Mouse (Mus musculus): ENCODE measurements around the gene Wdr46.
"Not testable (repeated sequence)": the region's sequence is repeated elsewhere in the genome, so short reads cannot be mapped to it uniquely, and the experiment has no call there.

Wdr46 gene

DNA sequence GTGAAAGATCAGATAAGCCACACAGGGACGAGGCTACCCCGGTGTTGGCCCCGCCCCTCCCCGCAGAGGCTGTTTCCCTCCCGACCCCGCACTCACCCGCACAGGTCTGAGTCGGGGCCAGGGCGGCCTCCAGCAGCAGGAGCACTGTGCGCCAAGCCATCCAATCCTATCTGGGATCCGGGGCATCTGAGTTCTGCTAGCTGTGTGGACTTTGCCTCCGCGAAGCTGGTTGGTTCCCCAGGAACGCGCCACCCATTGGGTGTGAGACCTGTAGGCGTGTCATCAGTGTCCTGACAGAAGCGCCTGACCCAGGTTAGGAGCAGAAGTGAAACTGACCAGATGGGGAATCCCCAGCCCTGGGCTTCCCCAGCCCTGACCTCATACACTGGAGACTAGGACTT is 38.2 kb downstream of the Wdr46 start:
- peak; percentile 81 for DNase-seq (ENCODE audit: low read depth, low spot score)

DNA sequence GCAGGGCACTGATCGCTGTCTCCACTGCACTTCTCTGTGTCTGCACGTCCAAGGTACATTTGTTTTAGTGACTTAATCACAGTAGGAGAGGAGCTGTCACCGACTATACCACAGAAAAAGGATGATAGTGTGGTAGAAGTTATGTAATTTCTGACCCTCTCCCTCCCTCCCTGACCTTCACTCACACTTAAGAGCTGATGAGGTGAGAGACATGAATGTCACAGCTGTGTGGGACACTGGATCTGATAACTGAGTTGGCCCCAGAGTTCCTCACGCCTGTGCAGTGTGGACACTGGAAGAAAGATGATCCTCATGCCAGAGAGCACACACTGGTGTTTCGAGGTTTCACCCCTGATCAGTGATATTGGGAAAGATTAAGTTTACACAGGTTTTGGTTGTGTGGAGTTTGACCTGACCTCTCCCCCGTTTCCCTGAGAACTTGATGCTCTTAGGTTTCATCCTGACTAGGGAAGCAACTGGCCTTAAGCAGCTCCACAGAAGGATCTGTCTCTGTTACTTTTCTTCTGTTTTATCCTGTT is 39.1 kb downstream of the Wdr46 start:
- DNase-seq (ENCODE audit: low read depth, low spot score), result no peak

DNA sequence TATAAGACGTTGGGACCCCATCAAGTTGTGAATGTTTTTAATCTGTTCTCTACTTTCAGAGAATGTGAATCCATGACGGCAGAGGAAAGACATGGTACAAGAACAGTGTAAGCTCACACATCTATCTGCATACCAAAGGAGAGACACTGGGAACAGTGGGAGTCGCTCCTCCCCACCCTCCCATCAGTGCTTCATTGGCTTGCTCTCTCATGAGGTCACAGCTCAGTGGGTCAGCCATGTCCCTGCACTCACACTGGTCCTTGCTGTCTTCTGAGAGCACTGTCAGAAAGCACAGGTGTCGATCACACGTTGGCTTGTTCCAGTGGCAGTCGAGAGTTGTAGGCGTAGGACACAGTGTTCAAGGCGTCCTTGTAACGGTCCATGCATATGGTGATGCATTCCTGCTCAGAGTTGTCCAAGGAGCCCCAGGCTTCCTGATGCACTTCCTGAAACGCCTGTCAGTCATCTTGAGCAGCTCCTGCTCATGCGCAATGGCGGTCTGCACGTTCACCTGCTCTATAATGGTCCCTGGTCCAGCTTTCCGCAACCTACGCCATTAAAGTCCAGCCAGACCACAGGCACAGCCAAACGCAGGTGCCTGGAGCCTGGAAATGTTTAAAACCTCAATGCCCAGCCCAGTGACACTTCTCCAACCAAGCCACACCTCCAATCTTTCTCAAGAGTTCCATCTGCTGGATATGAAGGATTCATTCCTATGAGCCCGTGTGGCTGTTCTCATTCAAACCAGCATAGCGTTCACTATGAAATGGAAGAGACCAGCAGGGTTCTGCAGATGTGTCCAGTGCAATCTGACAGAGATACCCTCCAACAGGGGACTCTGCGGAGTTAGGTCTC is 39.9 kb downstream of the Wdr46 start:
- no peak for DNase-seq (ENCODE audit: low read depth, low spot score)

DNA sequence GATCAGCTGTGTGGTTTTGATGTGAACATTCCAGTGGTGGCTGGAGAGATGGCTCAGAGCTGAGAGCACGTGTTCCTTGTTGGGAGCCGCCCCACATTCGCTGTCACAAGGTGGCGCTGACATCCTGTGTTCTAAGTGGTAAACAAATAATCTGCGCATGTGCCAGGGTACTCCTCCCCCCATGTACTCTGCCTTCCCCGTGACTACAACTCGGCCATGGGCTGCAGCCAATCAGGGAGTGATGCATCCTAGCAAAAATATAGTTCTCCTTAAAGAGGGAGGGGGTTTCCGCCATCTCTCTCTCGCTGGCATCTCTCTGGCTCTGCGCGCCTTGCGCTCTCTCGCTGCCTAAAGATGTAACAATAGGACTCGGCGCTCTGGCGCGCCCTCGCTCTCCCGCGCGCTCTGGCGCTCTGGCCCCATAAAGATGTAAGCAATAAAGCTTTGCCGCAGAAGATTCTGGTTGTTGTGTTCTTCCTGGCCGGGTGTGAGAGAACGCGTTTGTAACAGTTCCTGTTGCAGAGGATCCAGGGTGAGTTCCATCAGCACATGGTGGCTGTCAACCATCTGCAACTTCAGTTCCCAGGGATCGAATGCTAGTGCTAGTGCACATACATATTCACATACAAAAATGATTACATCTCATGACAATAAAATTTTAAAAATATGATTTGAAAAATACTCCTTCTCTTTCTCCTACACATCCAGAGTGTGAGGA is 40.9 kb downstream of the Wdr46 start:
- DNase-seq (ENCODE audit: low read depth, low spot score), result peak; percentile 86

DNA sequence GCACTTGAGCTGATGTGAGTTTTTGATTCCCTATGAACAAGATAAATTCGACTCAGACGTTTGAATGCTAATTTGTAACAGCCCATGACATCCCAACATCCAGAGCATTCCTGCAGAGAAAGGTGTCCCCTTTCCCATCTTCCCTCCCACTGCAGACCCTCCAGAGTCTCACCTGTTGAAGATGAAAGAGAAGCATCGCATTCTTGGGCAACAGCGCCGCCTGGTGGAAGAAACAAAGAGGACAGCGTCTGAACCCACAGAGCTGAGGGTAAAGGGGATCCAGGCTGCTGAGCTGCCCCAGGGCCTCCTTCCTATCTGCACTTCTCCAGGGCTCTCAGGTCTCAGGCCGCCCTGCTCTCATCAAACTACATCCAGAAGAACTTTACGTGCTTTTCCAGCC is 41.7 kb downstream of the Wdr46 start:
- DNase-seq (ENCODE audit: low read depth, low spot score), result not testable (repeated sequence)

DNA sequence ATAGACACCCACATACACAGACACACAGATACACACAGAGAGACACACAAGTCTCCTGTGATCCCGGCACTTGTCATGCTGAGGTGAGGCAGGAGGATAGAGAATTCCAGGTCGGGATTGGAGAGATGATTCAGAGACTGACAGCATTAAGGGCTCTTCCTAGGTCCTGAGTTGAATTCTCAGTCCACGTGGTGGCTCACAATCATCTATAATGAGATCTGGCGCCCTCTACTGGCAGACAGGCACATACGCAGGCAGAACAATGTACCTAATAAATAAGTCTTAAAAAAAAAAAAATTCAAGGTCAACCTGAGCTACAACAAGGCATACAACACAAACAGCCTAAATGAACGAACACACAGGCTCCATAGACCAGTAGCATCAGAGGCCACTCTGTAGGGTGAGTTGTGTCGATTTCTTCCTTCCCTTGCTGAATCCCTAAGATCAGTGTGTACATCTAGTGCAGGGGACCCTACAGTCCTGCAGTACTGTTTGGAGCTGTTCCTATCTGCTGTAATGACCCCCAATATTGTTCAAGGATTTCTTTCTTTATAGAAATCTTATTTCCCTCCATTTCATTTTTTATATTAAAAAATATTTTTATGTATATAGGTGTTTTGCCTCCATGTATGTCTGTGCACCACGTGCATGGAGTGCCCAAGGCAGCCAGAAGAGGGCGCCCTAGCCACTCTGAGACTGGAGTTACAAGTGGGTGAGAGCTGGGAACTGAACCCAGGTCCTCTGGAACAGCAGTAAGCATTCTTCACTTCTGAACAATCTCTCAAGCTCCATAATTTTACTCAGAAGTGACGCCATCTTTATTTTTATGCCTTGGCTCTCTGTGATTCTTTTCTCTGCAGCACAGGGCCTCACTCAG is 51.6 kb downstream of the Wdr46 start:
- DNase-seq (ENCODE audit: low read depth, low spot score), result peak; percentile 61

DNA sequence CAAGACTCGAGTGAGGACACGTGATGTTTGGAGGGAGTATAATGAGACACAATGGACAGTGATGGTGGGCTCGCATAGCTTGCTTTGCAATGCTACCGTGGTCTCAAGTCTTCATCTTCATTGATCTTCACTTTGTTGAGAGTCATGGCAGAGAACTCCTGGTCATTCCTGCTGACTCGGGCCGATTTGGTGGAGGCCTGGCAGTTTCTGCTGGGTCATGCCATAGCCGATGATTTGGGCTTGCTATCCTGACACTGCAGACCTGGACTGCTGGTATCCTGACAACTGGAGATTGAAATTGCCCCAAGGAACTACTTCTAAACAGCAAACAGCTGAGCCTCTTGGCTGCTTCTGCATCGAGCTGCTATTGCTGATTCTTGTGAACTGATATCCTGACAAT is 54.5 kb downstream of the Wdr46 start:
- no peak for DNase-seq (ENCODE audit: low read depth, low spot score)

DNA sequence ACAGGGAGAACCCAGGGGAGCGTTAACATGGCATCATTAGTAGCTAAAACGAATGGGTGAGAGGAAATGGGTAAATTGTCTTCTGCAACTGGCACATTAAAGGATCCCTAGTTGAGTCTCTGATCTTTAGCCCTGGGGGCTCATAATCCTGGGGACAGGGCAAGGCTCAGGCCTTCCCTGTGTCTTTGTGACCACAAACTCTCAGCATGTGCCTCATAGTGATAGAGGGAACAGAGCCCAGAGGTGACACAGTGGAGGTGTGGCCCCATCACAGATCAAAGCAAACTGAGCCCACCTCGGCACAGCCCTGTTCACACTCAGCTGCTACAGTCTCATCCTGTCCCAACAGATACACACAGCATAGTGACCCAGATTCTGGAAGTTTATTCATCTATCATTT is 55.2 kb downstream of the Wdr46 start:
- DNase-seq (ENCODE audit: low read depth, low spot score), result no peak

DNA sequence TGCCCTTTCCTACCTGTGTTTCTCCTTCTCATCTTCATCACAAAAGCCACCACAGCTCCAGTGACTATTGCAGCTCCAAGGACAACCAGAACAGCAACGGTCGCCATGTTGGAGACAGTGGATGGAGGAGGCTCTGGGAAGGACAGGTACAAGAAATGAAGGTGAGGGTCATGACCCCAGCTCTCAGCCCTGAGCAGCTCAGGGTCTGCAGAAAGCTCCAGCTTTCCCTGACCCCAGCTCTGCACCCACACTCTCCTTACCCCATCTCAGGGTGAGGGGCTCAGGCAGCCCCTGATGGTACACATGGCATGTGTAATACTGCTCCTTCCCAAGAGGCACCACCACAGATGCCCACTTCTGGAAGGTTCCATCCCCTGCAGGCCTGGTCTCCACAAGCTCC is 56.6 kb downstream of the Wdr46 start:
- not testable (repeated sequence) for DNase-seq (ENCODE audit: low read depth, low spot score)

DNA sequence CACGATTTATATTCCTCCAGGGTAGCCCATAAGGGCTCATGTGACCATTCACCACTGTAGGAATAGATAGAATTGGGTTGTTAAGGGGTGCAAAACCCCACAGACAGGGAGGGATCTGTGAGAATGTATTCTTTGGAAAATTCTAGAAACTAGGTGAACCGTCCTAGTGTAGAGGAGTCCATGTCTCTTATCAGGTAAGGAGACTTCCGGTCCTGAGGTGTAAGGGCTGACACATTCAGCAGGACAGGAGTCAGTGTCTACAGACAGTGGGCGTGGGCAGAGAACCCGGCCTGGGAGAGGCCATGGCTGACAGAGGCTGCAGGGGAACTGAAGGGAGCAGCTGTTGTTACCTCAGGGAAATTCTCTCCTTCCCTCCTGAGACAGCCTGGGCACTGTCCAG is 58.2 kb downstream of the Wdr46 start:
- not testable (repeated sequence) for DNase-seq (ENCODE audit: low read depth, low spot score)
